Mouse (Mus musculus): ENCODE results near the gene Gucd1.
A peak's percentile ranks its signal among the peaks of the same experiment; 100 is the strongest.

Gucd1 gene

DNA sequence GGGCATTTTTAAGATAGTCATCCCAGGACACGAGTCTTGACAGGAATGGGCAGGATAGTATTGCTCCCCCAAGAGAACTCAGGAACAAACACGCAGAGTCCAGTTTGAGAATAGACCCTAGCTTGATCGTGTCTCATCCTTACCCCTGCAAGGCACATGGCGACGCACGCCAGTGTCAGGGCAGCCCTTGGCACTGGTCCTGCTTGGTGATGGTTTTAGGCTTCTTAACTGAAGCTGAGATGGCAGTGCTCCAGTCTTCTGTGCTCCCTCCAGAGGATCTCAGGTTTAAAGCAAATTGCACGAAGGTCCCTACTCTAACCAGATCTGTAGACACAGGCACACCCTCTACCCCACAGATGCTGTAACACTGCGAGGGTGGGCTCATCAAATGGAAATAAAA is 202.0 kb downstream of the Gucd1 start:
- no peak for DNase-seq

DNA sequence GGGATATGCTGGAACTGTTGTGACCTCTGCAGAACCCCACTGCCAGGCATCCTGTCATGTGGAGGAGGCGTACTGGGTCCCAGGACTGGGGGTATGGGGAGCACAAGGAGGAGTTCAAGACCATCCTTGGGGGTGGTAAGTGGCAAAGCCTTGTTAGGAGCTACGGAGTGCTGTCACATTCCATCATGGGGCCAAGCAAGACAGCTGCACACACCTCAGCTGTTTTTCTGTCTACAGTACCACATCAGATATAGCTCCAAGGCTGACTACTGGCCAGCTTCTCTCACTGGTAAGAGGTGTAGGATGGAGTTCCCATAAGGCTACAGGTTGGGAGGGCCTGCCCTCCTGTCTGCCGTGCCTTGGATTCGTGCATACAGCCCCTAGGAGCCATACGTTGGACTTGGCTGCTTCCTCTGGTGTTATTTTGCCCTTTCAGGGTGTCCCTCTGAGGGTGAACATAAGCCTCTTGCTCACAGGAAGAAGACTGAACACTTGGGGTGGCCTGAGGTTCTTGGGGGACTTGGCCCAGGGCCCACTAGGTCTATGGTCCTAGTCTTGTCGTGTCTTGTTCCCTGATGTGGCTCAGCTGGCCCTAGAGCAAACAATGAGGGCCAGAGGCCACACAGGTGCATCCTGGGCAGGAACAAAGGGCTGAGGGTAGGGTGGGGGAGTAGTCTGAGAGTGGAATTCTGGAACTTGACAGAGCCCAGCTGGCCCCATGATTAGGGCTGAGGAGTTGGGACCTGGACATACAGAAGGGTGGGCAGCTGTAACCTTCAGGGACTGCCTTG is 203.4 kb downstream of the Gucd1 start:
- no peak for DNase-seq

DNA sequence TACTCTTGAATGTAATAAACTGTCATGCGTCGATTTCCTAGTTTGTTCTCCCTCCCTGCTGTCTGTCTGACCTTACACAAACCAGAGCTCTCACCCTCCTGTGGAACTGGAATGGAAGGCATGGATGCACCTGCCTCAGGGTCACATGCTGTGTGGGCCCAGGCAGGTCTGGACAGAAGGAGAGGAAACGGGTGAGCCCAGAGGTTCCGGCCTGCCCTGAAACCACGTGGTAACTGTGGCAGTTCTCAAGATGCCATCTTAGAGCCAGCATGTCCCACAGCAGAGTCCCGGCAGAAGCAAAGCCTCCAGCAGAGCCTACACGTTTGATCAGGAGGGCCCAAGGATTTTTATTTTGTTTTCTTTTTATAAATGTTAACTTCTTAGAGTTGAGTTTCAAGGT is 205.4 kb downstream of the Gucd1 start:
- DNase-seq, result no peak

DNA sequence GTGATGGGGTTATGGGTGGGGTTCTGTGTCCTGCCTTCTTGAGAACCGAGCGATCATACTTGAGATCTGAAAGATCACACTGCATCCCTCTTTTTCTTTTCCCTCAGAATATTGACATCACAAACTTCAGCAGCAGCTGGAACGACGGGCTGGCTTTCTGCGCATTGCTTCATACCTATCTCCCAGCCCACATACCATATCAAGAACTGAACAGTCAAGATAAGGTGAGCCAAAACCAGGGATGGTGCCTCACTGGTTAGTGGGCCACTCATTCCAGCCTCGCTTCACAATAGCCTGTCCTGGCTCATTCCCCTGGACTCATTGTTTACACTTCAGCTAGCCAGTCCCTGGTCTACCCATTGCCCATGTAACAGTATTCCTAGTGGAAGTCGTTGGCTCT is 210.6 kb downstream of the Gucd1 start:
- DNase-seq, result no peak

DNA sequence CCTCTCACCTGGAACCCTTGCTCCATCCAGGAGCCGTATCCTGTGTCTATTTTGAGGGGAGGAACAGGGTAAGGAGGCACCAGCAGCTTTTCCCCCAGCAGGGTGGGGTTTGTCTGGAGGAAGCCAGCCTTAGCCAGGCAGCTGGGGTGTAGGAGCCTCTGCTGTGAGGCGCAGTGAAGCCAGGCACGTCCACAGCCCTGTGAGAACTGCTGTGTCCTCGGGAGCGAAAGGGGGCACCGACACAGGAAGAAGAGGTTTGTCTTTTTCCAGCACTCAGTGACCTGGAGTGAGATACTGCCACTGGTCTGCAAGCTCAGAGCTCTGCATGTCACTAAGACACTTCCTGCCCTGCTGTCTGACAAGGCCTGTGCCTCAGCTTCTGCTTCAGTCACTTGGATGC is 213.4 kb downstream of the Gucd1 start:
- DNase-seq, result peak; percentile 18

DNA sequence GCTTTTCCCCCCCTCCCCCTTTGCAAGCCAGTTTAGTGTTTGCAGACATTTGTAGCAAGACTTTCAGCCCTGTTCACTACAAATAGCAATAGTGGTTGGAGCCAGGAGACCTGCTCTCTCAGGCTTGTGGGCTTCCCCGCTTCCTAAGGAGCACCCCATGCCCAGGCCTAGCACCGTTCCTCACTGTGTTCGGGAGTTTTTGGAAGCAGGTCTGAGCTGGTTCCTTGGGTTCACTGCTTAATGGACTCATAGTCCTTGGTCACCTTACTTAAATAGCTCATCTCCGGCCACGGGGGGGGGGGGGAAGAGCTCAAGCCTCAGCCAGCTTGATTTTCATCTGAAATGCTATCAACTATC is 213.7 kb downstream of the Gucd1 start:
- DNase-seq, result no peak

DNA sequence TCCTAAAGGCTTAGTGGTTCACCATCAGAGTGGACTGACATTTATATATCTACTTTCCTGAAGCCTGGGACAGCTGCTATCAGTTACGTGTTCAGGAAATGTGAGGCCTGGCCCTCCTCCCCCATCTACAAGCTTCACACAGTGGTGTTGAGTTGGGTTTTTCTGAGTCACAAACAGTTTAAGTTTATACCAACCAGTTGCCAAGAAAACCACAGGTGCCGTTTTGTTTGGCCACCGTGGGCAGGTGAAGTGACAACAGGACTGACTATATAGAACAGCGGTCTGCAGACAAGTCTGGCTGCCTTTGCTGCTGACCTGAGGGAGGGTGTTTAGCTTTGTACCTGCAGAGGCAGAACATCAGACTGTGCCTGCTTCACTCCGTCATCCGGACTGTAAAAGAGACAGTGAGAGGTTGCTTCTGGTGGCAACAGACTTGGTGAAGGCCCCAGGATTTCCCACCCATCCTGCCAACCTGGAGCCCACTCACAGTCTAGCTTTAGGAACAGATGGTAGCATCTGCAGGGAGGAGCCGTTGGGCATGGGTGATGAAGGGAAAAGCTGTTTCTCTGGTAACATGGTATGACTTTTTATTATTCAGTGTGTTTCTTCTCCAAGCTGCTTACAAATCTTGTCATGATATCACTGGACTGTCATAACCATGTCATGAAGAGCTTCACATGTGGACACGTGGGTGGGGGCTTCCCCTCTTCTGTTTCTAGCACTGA is 214.3 kb downstream of the Gucd1 start:
- peak; percentile 58 for DNase-seq

DNA sequence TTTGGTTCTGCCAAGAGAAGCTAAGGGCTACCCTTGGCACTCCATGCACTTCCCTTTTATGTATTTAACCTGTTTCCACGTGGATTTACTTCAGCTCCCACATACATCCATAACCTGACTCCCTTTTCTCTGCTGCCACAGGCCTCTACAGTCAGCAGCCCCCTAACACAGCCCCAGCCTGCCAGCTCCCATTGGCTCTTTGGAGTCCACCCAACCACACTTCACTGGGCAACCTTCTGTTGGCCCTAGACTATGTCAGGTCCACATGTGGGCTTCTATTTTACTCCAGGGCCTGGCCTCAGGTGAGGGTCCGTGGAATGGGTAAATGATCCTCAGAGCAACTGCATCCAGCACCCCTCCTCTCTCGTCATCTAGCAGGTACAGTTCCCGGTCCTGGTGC is 215.2 kb downstream of the Gucd1 start:
- no peak for DNase-seq

DNA sequence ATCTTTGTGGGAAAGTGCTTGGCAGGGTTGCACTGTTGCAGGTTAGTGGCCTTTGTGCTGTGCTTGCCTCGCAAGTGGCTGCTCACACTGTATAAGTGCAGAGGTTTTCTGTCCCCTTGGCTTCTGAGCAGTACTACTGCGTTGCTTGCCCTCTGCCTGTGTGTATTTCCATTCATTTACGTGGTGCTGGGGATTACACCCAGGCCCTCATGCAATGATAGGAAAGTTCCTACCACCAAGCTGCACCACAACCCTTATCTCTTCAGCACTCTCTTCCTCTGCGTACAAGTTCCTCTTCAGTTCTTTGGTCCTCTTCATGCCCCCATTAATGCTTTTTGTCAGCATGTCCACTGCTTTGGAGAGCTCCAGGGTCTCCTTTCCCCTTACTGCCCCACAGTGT is 215.8 kb downstream of the Gucd1 start:
- DNase-seq, result no peak

DNA sequence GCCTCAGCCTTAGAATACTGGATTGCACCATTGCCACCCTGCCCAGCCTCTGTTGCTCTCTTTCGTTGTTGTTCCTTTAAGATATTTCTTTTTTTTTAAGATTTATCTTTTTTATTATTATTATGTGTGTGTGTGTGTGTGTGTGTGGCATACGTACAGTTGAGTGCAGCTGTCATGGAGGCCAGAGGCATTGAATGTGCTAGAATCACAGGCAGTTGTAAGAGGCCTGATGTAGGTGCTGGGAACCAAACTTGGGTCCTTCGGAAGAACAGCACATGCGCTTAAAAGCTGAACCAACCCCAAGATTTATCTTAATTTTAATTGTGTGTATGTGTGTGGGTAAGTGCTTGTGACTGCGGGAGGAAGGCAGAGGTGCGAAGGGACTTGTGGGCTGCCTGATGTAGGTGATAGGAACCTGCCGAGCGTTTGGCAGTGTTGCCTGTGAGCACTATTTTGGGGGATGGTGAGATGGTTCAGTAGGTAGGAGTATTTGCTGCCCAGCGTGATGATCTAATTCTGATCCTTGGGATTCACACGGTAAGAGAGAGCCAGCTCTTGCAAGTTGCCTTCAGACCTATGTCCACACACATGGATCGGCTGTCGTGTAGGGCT is 216.5 kb downstream of the Gucd1 start:
- no peak for DNase-seq
